Mouse (Mus musculus): ENCODE measurements around the gene Chst10.

The Chst10 gene

DNA sequence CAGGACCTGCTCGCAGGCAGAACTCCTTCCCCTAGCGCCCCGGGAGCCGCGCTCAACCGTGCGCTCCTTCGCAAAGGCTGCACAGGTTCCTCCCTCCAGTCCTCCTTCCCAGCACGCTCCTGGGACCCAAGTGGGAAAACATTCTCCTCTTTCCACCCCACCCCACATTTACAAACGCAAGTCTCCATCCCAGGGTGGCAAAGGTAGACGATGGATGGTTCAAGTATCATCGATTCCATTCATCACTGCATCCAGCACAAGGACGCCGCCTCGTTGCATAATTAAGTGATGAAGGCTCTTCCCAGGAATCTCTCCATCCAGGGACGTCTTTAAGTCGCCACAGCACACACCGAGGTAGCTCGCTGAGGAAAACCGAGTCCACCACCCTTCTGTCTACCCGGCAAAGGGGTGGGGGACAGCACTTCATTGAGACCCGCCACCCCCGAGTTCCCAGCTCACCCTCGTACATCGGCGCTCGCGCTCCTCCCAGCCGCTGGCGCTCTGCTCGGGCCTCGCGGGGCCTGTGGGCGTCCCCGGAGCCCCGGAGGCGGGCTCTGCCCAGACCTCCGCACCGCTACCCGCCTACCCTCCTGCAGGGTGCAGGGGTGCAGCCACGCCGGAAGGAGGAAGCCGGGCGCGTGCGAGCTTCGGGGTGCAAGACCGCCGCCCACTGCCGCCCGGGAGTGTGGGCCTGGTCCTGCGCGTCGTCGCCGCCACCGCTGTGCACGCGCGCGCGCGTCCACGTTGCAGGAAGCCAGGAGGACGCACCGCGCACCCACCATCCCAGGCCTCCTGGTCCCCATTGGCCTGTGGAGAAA, at the start of gene Chst10:
TSS of gene Chst10 (minus strand) at position 731 of the 818 bp plus-strand sequence.
- DNase-seq (ENCODE audit: extremely low spot score, low read depth, low spot score): peak; percentile 14

DNA sequence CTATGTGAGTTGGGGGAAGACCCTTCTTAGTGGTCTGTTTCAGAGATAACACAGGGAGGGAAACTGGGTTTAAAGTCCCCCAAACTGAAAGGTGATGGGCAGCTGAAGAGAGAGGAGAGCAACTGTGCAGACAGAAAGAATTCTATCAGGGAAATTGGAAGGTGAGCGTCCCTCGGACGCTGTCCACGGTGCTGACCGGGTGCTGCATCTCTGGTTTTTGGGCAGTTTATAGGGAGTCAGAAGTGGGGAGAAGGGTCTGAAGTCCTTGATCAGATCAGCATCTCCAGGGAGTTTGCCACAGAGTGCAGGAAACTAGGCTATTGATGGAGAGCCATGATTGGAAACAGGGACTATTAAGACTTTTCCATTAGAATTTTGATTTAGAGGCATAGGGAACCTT, 41.6 kb upstream of the Chst10 start:
- DNase-seq (ENCODE audit: extremely low spot score, low read depth, low spot score): peak; percentile 41

DNA sequence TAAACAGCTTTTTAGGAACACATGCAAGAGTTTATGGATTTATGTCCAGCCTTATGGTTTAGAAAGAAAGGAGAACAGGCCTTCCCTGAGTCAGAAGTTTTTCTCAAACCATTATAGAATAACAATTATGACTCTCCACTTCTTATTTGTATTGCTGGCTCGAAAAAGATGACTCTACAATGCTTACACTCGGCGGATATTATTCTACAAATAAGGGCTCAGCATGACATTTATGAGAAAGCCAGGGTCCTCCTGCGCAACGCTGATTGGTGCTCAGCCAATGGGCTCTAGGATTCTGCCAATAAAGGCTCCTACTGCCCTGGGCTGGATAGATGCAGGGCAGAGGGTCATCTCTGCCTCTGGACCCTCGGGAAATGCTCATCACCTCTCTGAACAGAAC, 40.9 kb upstream of the Chst10 start, which contains the start of gene Nms:
TSS of gene Nms (plus strand) at position 301 of the 400 bp plus-strand sequence.
- no peak for DNase-seq (ENCODE audit: extremely low spot score, low read depth, low spot score)

DNA sequence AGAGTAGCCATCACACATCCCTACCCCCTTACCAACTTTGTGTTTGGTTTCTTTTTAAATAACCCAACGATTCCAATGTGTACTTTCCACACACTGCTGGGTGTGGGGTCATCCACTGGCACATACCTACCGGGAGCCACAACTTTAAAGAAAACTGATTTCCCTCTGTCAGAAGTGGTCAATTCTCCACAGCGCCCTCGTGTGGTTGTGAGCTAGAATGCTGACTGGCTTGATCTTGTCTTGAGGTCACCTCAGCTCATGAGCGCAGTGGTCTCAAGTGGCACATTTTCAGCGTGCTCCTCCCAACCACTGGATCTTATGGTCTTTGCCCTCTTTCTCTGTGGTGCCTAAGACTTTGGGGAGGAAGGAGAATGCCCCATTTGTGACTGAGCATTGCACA, 38.8 kb upstream of the Chst10 start:
- DNase-seq (ENCODE audit: extremely low spot score, low read depth, low spot score): peak; percentile 37

DNA sequence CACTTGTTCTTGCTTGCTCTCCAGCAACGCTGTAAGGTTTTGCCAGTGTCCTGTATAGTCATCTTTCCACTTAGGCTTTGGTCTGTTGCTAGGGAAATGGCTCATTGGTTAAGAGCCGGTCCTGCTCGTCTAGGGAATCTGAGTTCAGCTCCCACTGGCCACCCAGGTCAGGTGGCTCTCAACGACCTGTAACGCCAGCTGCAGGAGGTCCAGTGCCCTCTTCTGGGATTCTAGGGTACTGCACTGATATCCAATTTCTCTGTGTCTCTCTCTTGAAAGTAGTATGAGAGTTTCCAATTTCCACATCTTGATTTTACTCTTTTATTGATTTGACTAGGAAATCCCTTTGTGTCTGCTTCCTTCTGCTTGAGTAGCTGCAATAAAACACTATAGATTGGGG, 36.7 kb upstream of the Chst10 start:
- DNase-seq (ENCODE audit: extremely low spot score, low read depth, low spot score): peak; percentile 28

DNA sequence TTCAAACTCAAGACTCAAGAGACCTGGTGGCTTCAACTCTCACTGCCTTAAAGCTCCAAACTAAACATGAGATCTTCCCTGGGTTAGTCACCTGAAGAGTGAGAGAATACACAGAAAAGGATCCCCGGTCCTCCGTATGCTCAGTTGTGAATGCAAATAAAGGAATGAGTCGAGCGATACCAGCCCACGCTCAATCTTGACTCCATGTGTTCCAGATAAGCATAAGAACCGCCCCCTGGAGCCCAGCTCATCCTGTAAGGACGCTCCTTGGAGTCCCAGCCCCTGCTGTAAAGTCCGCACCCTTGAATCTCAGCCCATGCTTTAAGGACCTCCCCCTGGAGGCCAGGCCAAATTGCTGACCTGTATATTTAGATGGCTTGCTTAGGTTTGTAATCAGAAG, 32.8 kb upstream of the Chst10 start:
- DNase-seq (ENCODE audit: extremely low spot score, low read depth, low spot score): no peak

DNA sequence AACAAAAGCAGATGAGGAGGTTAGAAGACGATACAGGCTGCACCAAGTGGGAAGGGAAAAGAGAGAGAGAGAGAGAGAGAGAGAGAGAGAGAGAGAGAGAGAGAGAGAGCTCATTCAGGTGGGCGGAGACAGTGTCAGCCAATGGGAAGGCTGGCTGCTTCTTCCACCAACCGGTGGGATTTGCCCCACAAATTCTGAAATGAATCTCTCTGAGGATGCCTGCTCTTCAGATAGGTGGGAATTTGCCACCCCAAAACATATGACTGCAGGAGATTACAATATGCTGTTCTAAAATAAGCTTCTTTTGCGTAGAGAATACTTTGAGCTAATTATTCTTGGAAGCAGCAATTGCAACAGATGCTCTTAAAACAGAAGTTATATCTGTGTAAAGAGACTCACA, 31.5 kb upstream of the Chst10 start:
- no peak for DNase-seq (ENCODE audit: extremely low spot score, low read depth, low spot score)

DNA sequence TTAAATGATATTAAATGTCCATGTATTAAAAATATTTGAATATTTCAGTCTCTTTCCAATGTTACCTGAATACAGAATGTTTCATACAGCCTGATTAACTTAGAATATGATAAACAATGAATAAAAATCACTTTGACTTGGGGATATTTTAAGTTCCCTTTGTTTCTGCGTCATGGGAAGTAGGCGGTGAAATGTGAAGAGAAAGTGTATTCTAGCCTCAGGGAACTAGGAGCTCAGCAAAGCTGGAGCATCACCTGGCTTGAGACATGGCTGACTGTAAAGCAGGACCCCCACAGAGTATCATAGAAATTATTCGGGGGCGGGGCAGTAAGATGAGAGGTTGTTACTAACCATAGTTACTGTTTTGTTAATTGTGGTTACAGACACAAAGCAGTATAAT, 31.0 kb upstream of the Chst10 start:
- no peak for DNase-seq (ENCODE audit: extremely low spot score, low read depth, low spot score)

DNA sequence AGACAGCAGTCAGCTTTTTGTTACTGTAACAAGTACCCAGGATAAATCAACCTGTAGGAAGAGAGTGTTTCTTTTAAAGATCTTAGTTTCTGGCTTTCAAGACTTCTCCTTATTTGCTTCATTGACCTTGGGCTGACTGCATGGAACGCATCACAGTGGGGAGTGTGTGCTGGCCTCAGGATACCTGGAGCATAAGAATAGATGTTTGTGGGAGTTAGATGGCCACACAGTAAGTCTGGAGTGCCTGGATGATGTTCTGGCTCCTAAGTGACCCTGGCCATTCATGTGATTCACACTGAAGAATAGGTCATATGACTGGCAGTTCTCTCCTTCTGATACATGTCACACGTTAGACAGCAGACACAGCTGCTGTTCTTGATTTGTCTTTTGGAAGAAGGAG, 6.0 kb upstream of the Chst10 start:
- DNase-seq (ENCODE audit: extremely low spot score, low read depth, low spot score): no peak

DNA sequence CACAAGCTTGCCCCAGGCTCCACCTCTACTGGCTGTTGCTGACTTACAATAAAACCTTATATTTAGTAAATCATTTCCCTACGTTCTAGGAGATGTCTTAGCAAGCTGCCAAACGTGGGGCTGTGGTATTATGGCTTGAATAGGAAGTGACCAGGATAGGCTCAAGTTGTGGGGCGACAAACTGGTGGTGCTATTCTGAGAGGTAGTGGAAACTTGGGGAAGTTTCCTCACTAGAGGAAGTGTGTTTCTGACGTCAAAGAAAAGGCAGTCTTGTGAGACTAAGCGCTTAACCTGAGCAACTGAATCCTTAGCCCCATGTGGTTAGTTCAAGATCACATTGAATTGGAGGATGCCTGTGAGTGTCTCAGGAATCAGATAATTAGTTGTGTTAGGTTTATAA, 4.6 kb upstream of the Chst10 start:
- DNase-seq (ENCODE audit: extremely low spot score, low read depth, low spot score): no peak

DNA sequence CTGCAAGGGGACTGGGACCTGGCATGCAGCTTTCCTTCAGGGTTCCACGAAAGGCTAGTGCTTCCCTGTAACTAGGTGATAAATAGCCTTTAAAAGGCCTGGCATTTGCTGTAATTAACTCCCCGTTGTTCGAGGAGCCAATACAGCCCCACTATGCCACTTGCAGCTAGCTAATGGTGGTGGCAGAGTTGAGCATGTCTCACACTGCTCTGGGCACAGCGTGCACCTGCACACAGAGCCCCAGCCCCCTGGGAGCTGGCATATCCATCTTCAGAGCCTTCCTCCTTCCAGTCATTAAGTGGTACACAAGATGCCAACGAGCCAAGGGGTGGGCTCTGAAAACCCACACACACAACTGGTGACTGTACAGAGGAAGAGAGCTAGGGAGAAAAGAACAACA, 4.9 kb downstream of the Chst10 start:
- DNase-seq (ENCODE audit: extremely low spot score, low read depth, low spot score): no peak

DNA sequence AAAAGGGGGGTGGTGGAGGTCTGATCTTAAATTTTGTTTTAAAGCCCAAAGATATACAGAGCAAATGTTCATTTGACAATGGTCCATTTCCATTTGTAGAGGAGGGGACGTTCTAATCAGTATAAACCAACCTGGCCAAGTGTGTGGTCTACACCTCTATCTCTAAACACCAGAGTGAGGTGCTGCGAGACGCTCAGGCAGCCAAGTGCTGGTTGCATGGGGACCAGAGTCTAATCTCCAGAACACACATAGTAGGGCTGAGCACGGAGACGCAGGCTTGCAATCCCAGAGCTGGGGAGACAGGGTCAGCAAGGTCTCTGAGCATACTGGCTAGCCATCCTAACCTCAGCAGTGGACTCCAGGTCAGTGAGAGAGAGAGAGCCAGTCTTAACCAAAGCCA, 6.5 kb downstream of the Chst10 start:
- DNase-seq (ENCODE audit: extremely low spot score, low read depth, low spot score): no peak

DNA sequence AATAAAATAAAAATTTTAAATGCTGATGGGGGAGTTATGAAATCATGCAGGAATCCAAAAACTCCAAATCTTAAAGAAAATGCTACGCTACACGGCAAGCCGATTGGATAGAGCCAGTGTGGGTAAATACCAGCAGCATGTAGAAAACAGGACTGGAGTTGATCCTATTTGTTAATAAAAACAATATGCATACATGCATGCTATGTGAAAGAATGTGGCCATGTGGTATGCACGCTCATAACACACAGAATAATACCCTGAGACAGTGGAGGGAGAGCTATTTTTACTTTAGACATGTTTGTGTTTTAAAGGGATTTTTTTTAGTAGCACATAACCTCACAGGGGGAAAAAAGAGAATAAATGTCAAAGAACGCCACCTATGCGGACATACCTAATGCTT, 9.2 kb downstream of the Chst10 start:
- DNase-seq (ENCODE audit: extremely low spot score, low read depth, low spot score): no peak

DNA sequence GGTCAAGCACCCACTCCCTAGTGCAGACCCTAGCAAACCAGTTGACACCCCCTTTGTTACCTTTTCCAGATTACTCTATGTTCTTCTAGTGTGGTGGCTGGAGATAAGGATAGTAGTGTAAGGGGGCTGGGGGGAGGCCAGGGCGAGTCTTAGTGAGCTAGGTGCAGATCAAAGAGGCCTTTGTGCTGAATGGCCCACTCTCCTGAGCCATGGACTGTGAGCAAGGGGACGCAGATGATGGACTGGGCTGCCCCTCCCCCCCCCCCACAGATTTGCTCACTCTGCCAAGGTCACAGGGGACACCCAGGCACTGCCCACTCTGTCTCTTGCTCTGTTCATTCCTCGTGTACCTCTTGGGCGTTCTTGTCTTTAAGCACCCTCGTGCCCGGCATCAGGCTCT, 10.9 kb downstream of the Chst10 start:
- DNase-seq (ENCODE audit: extremely low spot score, low read depth, low spot score): no peak

DNA sequence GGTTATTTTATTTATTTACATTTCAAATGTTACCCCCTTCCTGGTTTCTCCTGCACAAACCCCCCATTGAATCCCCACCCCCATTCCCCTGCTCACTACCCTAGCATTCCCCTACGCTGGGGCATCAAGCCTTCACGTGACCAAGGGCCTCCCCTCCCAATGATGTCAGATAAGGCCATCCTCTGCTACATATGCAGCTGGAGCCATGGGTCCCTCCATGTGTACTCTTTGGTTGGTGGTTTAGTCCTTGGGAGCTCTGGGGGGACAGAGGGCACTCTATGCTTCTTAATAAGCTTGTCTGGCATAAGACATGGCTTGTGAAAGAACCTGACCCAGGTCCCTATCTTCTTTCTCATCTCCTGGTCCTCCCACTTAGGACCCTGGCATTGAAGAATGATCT, 11.4 kb downstream of the Chst10 start:
- DNase-seq (ENCODE audit: extremely low spot score, low read depth, low spot score): no peak

DNA sequence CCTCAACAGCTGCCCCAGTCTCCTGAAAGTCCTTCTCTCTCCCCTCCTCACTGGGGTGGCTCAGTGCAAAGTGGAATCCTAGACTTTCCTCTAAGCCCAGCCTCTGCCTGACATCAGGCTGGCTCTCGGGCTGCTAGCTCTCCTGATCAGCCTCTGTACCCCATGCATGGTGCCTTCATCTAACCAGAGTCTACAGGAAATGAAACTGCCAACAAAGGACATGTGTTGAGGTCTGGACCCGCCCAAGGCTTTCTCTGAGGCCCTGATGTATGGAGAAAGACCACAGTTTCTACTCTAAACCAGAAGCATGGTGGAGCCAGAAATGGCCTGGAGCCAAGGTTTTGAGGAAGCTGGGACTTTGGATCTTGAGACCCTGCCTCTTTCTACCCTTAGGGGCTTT, 12.0 kb downstream of the Chst10 start:
- no peak for DNase-seq (ENCODE audit: extremely low spot score, low read depth, low spot score)

DNA sequence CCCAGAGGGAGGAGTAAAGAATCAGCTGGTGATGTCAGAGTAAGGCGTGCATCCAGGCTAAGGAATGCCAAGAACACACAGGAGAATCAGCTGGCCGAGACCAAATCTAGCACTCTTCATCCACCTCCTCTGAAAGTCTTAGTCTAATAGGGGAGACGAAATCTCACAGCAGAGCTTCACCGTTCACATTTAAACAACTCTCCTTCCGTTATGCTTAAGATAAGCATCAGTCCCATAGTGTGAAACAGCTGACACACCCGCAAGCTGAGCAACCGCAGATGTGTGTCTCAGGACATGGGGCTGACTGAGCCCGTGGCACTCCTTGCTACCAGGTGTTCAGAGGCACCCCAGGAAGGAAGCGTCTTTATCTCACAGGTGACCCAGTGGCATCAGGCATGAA, 14.2 kb downstream of the Chst10 start:
- no peak for DNase-seq (ENCODE audit: extremely low spot score, low read depth, low spot score)

DNA sequence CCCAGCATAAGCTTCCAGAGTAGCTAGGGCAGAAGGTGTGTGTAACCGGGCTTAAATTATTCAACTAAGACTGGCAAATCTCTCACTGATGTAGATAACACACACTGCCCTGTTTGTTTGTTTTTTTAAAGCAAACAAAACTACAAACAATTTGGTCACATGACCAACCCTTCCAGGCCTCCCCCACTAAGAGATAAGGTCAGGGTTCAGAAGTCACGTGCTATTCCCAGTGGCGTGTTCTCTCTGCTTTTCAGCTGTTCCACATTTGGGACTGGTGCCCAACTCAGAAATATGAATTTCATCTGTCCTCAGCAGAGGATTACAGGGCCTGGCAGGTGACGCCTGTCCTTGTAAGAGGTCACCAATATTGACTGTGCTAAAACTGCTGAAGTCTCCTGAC, 15.2 kb downstream of the Chst10 start:
- no peak for DNase-seq (ENCODE audit: extremely low spot score, low read depth, low spot score)

DNA sequence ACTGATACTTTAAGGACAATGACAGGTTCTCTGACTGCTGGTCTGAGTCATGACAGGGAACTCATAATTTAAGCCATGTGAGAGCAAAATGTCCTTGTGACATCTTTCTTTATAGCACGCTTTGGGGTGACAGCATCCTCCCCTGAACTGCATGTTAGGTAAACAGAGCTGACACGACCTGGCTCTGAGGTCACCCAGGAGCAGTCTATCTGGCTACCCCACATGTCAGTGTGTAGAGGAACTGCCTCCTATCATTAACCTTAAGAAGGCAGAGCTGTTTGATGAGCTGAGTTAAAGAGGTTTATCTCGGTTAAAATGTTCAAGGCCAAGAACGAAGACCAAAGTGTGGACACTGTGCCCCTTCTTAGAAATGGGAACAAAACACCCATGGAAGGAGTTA, 16.6 kb downstream of the Chst10 start:
- no peak for DNase-seq (ENCODE audit: extremely low spot score, low read depth, low spot score)

DNA sequence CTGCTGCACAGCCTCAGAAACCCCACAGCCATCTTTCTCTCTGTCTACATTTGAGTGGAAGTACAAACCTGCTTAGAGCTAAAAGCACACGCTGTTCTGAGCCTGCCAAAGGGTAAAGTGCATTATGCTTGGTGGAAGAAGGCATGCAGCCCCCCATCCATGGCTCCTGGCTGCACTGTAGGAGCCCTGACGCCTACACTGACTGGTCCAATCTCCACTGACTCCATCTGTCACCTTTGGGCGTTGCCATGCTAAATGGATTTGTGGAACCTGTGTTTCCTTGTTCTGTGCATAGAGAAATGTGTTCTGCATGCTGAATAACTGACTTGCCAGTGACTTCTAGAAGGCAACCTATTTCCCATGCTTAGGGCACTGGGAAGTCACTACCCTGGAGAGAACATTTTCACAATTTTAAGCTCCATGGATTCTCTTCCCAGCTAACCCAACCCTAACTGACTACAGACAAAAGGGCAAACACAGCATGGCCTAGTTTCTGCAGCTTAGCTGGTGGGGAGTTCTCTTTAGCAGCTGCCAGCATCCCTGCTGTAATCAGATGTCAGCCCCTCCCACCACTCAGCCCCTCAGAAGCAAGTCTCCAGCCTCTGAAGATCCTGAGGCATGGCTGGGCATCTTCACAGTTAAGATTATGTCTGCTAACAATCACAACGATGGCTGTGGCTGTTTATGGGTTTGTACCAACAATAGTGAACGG, 21.1 kb downstream of the Chst10 start:
- DNase-seq (ENCODE audit: extremely low spot score, low read depth, low spot score): no peak

DNA sequence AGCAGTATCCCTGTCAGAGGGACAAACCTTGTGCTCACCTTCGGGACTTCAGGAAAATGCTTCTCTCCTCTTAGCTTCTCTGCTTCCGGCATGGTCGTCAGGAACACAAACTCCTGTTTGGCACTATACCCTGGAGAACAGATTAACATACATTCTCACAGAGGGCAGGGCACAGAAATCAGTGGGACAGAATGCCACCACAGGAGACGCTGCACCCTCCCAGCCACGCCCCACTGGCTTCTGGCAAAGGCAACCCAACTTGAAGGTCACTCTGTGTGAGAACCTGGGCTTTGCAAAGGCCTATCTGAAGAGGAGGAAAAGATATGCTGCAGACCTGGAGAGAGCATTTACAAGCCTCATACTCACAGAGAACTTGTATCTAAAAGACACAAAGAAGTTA, 24.1 kb downstream of the Chst10 start:
- no peak for DNase-seq (ENCODE audit: extremely low spot score, low read depth, low spot score)

DNA sequence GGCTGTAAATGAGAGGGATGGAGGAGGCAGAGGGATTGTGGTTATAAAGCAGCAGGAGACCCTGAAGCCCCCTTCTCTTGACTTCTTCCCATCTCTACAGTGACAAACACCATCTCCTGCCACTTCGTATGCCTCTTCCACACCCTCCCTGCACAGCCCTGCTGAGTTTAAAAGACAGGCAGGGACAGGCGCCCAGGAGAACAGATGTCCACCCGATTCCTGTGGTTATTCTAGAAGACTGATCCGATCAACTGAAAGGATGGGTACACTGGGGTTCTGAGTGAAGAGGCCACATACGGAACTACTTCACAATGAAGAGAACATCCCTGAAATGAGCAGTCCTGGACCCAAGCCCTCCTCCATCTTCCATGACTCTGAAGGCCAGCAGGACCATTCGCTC, 26.1 kb downstream of the Chst10 start:
- no peak for DNase-seq (ENCODE audit: extremely low spot score, low read depth, low spot score)
